Mouse (Mus musculus) ES-E14 (cell line): ENCODE measurements around the gene 9930021J03Rik.

Experiments used
- MAFK ChIP-seq: IDR thresholded peaks from 2 replicates; pipeline ENCODE4 v1.6.1; 2014; ENCODE audit warnings: mild to moderate bottlenecking, low read depth, low read length, inconsistent platforms; ENCODE audit not compliant: insufficient read depth
- ZC3H11A ChIP-seq: IDR thresholded peaks from 2 replicates; pipeline ENCODE4 v1.6.1; 2012; ENCODE audit warnings: low read depth, mild to moderate bottlenecking, inconsistent platforms, low read length, borderline replicate concordance
- ZNF384 ChIP-seq: IDR thresholded peaks from 2 replicates; pipeline ENCODE4 v1.6.1; 2012; ENCODE audit warnings: low read depth, low read length, inconsistent platforms

GRCm38 (mm10) chr19:29812581-29813460 is 7.0 kb upstream of the 9930021J03Rik start, which contains the start of gene Ranbp6:
- TF ChIP-seq ZC3H11A: no peak
- no peak for TF ChIP-seq MAFK
- TF ChIP-seq ZNF384: no peak
